Mouse (Mus musculus) liver, embryonic 14.5 days (tissue): Measurements from ENCODE around the gene Gse1. TPM values are rescaled to one million over a fixed set of nuclear protein-coding genes. Genes with fewer than 3 reads are reported as not detected.

ENCODE experiments used
- ATAC-seq: fragments of 200-750 bp; cut with Nextera tagmentation; 2 replicates; pipeline ENCODE4 v1.8.0; 2017; ENCODE audit warnings: moderate number of reproducible peaks, mild to moderate bottlenecking, moderate library complexity; ENCODE audit not compliant: insufficient read depth
- DNase-seq, 3 experiments: peaks; one replicate each; pipeline ENCODE4 v3.0.0-alpha.2; 2012 to 2013; ENCODE audit warnings: low read depth in 3 of 3, low spot score in 3 of 3
- H3K27ac ChIP-seq: fragments of 300-500 bp; sonication (generic); 2 replicates; pipeline ENCODE4 v1.5.1; 2014; ENCODE audit warnings: moderate library complexity, mild to moderate bottlenecking, control low read depth, inconsistent platforms
- H3K27me3 ChIP-seq: fragments of 300-500 bp; sonication (generic); 2 replicates; pipeline ENCODE4 v1.6.1; 2014; ENCODE audit warnings: mild to moderate bottlenecking, low read length, moderate library complexity; ENCODE audit not compliant: control insufficient read depth, insufficient read depth
- H3K36me3 ChIP-seq: fragments of 300-500 bp; sonication (generic); replicated peaks from 2 replicates; pipeline ENCODE4 v1.6.1; 2014; ENCODE audit warnings: low read depth; ENCODE audit not compliant: control insufficient read depth, insufficient read depth
- H3K4me1 ChIP-seq, 2 experiments: fragments of 200-500 bp in 1 of 2; fragments of 300-500 bp in 1 of 2; sonication (generic) in 1 of 2; replicated peaks; 2 replicates each; pipeline ENCODE4 v1.6.1; 2012 to 2014; ENCODE audit warnings: antibody characterized with exemption in 1 of 2, inconsistent platforms in 1 of 2, low read length in 1 of 2; ENCODE audit not compliant: control insufficient read depth in 2 of 2, insufficient read depth in 2 of 2
- H3K4me2 ChIP-seq: fragments of 300-500 bp; sonication (generic); 2 replicates; pipeline ENCODE4 v1.6.1; 2014; ENCODE audit warnings: low read depth, mild to moderate bottlenecking, control low read depth, moderate library complexity
- H3K4me3 ChIP-seq, 2 experiments: fragments of 200-500 bp in 1 of 2; fragments of 300-500 bp in 1 of 2; sonication (generic) in 1 of 2; 2 replicates each; pipeline ENCODE4 v1.5.1; 2012 to 2014; ENCODE audit warnings: low read depth in 2 of 2, low read length in 2 of 2, mild to moderate bottlenecking in 2 of 2, control low read depth in 1 of 2, inconsistent platforms in 1 of 2, moderate library complexity in 1 of 2; ENCODE audit not compliant: insufficient read depth in 1 of 2
- H3K9ac ChIP-seq: fragments of 300-500 bp; sonication (generic); replicated peaks from 2 replicates; pipeline ENCODE4 v1.6.1; 2014; ENCODE audit warnings: mild to moderate bottlenecking, control low read depth, moderate library complexity
- H3K9me3 ChIP-seq: fragments of 300-500 bp; sonication (generic); 2 replicates; pipeline ENCODE4 v1.6.1; 2016; ENCODE audit warnings: low read length, mixed read lengths; ENCODE audit not compliant: control insufficient read depth
- CTCF ChIP-seq: IDR thresholded peaks from 2 replicates; pipeline ENCODE4 v1.5.1; 2016; ENCODE audit warnings: antibody characterized with exemption, low read depth, control low read depth
- EP300 ChIP-seq: IDR thresholded peaks from 2 replicates; pipeline ENCODE4 v1.6.1; 2016; ENCODE audit warnings: antibody characterized with exemption, low read depth
- WGBS: fragments of 180-500 bp; shearing (Covaris S2); extraction: QIAGEN DNeasy Blood & Tissue Kit; methylation state at CpG from one replicate; pipeline ENCODE4 v1.1.7; 2014; ENCODE audit not compliant: insufficient replicate concordance; 5-methylcytosine and 5-hydroxymethylcytosine counted together
- polyA plus RNA-seq, 2 experiments: library from polyadenylated mRNA; depleted of rRNA in 1 of 2; stranded (reverse) in 1 of 2; unstranded in 1 of 2; fragments of >200 nt; fragmentation: Nextera tagmentation in 1 of 2; extraction: Ambion mirVana in 1 of 2; gene quantifications; 2 replicates each; pipeline versions ENCODE4 v1.2.1 to v1.2.3; 2012 to 2014

Gene Gse1
- polyA plus RNA-seq, 2 experiments: 11.4 to 14.9 TPM

DNA sequence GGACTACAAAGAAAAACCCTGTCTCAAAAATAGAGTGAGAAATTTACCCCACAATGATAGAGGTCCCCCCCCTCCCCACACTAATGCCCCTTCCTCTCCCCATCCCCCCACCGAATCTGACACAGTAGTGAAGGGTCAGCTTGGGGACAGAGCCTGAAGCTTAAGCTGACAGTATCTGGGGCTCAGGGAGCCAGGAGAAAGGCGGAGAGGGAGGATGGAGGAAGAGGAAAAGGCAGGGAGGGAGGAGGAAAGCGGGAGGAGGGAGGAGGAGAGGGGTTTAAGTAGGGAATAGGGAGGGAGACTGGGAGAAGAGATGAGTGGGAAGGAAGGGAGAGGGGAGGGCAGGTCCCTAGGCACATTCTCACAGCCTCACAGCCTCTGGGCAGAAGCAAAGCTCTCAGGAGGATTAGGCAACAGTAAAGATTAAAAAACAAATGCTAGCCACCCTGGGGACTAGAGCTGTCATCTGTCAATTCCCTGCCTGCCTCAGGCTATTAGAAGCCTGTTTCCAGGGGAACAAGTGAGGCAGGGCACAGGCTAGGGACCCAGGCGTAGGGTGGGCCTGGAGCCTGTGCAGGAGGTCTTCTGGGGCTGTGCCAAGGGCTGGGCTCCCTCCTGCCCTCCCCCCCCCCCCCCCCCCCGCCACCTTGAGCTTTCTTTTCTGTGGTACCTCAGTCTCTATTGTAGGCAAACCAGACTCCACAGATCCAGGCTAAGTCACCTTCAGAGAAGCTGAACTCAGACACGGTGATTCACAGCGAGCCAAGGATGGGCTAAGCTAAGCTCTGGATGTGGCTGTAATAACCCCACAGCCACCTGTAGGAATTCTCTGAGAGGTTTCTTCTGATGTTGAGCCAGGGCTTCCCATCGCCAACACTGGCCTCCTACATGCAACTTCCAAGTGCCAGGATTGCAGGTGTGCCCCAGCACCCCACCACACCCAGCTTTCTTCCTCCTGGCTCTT is 388.7 kb downstream of the Gse1 start:
- ATAC-seq: no peak
- Histone ChIP-seq H3K4me2 (no peak overlapping the region), H3K4me1 (peaks cover 0 to 4% of the 10 kb centered on the region in 2 experiments; a peak in 1 of 4 replicates), H3K27ac (no peak overlapping the region), H3K9ac (no peak overlapping the region), H3K36me3 (no peaks in the 10 kb centered on the region), H3K9me3 (no peaks in the 10 kb centered on the region), H3K4me3 (no peak overlapping the region), H3K27me3 (no peaks in the 10 kb centered on the region)
- DNase-seq: no peak
- TF ChIP-seq EP300 (no peak), CTCF (no peak)
- WGBS: 54% methylated on average over 7 of the region's 8 CpGs

DNA sequence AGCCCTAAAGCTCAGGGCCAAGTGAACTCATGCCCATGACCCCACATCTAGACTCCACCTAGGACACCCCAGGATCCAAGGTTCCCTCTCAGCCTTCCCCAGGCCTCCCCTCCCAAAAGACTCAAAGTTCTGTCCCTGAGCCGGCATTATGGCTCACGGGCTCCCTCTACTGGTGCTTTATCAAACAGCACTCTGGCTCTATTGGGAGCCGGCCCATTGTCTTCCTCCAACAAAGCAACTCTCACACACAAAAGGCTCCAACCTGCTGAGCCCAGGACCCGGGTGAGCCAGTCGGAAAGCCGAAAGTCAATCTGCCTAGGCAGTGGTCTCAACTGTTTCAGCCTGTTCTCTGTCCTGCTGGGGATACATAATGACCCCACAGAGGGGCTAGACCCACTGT is 389.9 kb downstream of the Gse1 start:
- ATAC-seq (no peak), DNase-seq (peak; percentile 32 to 44 (median 39))
- 0% methylated on average over 6 of the region's 6 CpGs for WGBS
- no peak overlapping the region for H3K27ac ChIP-seq
- H3K4me1 ChIP-seq: peaks cover 0 to 4% of the 10 kb centered on the region in 2 experiments; a peak in 1 of 4 replicates
- no peaks in the 10 kb centered on the region for H3K36me3 ChIP-seq
- H3K27me3 ChIP-seq: no peaks in the 10 kb centered on the region
- TF ChIP-seq CTCF (peak; percentile 95), EP300 (no peak)
- no peak overlapping the region for H3K4me2 ChIP-seq
- H3K9ac ChIP-seq: no peak overlapping the region
- no peak overlapping the region for H3K4me3 ChIP-seq
- H3K9me3 ChIP-seq: no peaks in the 10 kb centered on the region

DNA sequence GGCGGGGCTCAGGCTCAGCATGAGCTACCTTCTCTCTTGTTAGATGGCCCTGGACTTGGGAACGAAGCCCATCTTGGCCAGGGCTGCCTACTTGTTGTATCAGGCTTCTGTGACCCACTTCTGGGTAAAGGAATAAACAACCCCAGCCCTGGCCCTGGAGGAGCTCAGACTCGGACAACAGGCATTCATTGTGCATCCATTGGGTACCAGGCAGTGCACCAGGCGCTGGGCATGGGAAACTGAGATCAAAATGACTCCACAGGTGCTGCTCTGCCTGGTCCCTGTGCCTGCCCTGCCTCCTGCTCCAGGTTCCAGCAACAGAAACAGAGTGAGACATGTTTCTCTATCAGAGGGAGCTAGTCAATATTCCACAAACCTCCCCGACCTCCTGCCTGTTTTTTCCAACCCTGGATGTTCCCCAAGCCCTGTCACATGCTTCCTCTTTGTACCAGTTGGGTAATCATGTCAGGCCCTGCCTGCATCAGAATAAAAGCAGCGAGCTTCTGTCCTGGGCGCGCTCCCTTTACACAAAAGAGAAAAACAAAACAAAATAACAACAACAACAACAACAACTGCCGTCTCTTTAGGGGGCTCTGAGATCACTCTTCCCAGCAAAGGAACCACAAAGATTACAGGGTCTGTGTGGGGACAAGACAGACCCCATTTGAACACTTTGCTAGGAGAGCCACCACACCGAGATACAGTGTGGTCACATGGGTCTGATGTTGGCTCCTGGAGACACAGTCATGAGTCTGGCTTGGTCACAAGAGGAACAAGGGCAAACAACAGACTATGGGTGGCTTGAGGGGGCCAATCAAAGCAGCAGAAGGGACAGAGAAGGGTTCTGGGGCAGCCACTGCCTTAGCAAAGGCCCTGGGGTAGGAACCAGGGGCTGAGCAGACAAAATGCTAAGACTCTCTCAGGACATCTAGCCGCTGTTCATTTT is 391.3 kb downstream of the Gse1 start:
- no peak overlapping the region for H3K9ac ChIP-seq
- DNase-seq (no peak), ATAC-seq (no peak; the same call in 1 of the 2 replicates)
- TF ChIP-seq EP300 (no peak), CTCF (no peak)
- H3K9me3 ChIP-seq: no peaks in the 10 kb centered on the region
- H3K27ac ChIP-seq: no peak overlapping the region
- no peaks in the 10 kb centered on the region for H3K27me3 ChIP-seq
- peaks cover 0 to 10% of the 10 kb centered on the region in 2 experiments; a peak in 1 of 4 replicates for H3K4me1 ChIP-seq
- 62% methylated on average over 11 of the region's 11 CpGs for WGBS
- H3K4me3 ChIP-seq: no peak overlapping the region
- no peak overlapping the region for H3K4me2 ChIP-seq
- H3K36me3 ChIP-seq: no peaks in the 10 kb centered on the region

DNA sequence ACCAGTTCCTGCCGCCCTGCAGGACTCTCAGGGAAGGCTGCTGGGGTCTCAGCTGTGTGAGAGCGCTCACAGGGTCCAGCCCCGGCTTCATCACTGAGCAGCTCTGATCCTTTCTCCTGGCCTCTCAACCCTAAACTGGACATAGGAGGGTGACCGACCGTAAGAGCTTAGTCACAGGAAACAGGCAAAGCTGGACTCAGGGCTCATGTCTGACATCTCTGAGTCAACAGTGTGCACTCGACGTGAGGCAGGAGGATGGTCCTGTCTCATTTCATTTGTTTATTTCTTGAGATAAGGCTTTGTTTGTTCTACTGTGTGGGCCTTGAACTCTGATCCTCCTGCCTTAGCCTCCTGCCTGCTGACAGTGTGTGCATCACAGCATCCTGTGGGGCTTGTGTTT is 392.2 kb downstream of the Gse1 start:
- no peaks in the 10 kb centered on the region for H3K9me3 ChIP-seq
- WGBS: 46% methylated on average over 7 of the region's 7 CpGs
- ATAC-seq (peak; percentile 19; the same call in 1 of the 2 replicates), DNase-seq (no peak)
- H3K27ac ChIP-seq: no peak overlapping the region
- no peak overlapping the region for H3K9ac ChIP-seq
- no peaks in the 10 kb centered on the region for H3K27me3 ChIP-seq
- peaks cover 0 to 10% of the 10 kb centered on the region in 2 experiments; a peak in 1 of 4 replicates for H3K4me1 ChIP-seq
- H3K36me3 ChIP-seq: no peaks in the 10 kb centered on the region
- TF ChIP-seq EP300 (no peak), CTCF (no peak)
- no peak overlapping the region for H3K4me2 ChIP-seq
- no peak overlapping the region for H3K4me3 ChIP-seq
